Mouse (Mus musculus) thymus, postnatal 4 days (tissue): Measurements from ENCODE around the gene Klf11.
A peak's percentile ranks its signal among the peaks of the same experiment; 100 is the strongest.

Experiments
- DNase-seq: peaks from one replicate; pipeline ENCODE4 v3.0.0; 2021

The Klf11 gene

DNA sequence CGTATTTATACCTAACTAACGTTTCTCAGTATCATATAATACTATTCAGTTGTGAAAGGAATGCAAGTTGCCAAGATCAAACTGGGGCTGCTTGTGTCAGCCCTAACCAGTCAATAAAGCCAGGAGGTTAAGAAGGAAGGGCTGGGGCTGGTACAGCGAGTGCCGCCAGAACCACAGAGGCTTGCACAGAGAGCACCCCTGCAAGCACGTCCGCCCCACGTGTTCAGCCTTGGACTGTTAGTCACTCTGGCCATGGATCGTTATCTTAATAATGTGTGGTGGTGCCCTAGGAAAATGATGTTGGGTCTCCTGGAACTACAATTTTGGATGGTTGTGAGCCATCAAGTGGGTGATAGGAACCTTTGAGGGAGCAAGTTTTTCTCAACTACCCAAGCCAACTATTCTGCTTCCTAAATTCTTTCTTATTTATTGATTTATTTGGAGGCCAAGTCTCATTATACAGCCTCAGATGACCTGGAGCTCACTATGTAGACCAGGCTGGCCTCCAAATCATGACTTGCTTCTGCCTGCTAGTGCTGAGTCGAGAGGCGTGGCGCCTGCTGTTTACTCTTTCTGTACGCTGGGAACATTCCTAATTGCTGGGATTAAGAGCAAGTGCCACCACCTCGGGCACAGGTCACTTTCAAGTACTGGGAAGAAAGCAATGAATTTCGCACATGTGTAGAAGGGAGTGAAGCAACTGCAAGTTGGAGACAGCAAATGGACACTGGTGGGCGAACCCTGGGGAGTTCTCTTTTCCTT, 54.6 kb downstream of the Klf11 start:
- no peak for DNase-seq

DNA sequence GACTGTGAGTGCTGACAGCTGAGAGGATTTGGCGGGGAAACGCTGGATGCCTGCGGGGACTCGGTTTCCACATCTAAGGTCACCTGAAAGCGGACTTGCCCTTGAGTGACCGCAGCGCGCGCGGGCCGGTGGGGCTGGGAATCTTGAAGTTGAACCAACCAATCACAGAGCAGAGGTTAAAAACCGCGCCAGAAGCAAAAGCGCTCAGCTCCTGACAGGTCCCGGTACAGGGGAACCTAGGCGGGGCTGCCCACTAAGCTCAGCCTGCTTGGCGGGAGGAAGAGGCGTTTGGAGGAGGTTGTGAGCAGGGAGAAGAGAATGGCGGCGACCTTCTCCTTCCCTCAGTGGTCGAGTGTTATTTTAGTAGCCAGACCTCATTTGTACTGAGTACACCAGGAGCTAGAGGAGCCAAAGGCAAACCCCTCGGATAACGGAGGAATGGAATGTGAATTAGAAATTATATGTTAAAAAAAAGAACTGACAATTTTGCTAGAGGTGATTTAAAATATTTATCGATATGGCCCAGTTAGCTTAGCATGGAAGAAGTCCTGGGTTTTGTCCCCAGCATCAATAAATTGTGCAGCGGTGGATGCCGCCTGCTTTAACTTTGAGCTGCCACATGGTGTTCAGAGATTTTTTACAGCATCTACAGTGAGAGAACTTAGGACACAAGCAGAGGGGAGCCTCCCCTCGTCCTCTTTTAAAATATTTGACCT, 55.8 kb downstream of the Klf11 start:
- peak; percentile 69 for DNase-seq

DNA sequence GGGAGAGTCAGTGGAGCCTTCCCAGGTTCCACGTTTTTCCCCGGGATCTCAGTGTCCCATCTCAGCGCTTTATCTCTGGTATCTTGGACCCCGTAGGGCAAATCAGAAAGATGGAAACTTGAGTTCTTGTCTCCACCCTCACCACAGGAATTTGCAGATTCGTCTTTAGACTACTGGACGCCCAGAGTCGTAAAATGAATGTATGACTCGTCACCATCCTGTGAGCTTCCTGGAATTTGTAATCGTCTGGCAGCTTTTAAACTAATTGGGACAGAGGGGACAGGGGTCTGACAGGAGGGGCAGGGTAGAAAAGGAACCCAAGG, 56.4 kb downstream of the Klf11 start:
- no peak for DNase-seq

DNA sequence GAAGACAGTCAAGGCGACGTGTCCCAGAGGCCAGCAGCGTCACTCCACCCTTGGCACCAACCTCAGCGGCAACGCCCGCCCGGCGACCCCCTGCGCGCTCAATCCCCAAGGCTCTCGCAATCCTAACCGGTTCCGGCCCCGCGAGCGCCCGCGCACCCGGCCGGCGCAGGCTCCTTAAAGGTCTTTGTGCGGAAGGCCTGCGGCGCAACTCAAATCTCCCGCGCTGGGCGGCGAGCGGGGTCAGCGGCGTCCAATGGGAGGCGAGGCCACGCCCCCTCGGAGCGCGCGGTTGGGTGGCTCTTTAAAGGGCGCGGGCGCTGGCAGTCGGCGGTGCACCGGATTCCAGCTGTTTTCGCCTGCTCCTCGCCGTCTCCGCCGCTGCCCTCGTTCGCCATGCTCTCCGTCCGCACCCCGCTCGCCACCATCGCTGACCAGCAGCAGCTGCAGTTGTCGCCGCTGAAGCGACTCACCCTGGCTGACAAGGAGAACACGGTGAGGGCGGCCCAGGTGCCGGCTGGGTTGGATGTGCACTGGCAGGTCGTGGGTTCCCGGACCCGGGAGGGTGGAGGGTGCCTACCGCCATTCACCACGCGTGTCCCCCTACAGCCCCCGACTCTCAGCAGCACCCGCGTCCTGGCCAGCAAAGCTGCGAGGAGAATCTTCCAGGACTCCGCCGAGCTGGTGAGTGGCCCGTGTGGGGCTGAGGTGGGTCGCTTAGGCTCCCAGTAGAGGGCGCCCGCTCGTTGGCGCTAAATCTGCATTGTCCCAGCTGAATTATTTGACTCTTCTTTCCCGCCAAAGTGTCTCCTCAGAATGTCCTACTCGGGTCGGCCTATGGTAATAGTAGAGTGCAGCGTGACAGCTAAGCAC, 57.1 kb downstream of the Klf11 start, which contains the start of gene Rrm2:
Gene Rrm2, plus strand, starts transcription at position 288 of the 870 bp plus-strand sequence.
- peak; percentile 99 for DNase-seq

DNA sequence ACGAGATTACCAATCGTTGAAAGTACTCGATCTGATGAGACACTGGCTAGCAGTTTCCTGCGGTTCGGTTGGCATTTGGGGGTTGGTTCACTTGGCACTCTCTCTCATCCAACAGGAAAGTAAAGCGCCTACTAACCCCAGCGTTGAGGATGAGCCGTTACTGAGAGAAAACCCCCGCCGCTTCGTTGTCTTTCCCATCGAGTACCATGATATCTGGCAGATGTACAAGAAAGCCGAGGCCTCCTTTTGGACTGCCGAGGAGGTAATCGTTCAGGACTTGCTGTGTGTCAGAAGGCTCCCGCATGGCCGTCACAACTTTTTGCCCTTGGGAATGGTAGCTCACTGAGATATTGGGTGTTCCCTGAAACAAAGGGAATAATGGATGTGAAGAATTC, 57.7 kb downstream of the Klf11 start:
- DNase-seq, result no peak

- DNase-seq, result peak; percentile 48
Measured at GRCm38 (mm10) chr12:24709409-24709808, 58.3 kb downstream of the Klf11 start.

DNA sequence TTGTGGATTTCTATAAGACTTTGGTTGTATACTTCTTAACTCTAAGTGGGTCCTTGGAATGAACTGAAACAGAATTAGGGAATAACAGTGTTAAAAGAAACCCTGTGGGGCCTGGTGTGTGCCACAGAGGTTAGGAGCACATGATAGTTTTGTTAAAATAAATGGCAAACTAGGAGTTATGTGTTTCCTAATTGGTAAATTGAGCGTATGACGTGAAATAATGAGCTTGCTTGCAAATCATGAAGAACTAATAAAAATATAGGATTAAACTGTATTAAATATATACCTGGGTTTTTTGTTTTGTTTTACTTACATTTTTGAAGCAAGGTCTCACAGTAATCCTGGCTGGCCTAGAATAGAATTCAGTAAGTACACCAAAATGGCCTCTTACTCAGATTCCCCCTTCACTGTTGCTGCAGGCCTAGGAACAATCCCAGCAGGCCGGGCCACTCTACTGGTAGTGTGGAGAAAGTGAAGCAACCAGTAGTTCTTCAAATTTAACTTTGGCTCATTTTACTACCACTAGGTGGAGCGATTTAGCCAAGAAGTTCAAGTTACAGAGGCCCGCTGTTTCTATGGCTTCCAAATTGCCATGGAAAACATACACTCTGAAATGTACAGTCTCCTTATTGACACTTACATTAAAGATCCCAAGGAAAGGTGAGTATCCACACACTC, 58.9 kb downstream of the Klf11 start:
- peak; percentile 47 for DNase-seq

DNA sequence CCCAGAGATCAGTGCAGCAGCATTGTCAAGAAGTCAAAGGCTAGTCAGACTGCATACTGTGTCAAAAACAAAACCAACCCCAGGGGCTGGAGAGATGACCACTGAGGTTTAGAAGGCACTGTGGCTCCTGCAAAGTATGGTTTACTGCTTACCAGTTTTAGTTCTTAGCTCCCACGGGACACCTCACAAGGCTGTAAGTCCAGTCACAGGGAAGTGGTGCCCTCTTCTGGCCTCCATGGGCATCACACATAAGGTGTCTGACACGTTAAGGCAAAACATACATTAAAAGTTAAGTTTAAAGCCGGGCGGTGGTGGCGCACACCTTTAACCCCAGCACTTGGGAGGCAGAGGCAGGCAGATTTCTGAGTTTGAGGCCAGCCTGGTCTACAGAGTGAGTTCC, 59.6 kb downstream of the Klf11 start:
- peak; percentile 58 for DNase-seq
